Mouse (Mus musculus): ENCODE measurements around the gene Ebf1.

- TF ChIP-seq CTCF (IDR thresholded peaks at IDR 0.05; ENCODE audit: insufficient read depth, low read depth, low read length), result no peak
- TF ChIP-seq POLR2A (IDR thresholded peaks at IDR 0.05; ENCODE audit: insufficient read depth, low read depth, low read length), result no peak
Observed at GRCm38 (mm10) chr11:44804046-44804445, 186.9 kb downstream of the Ebf1 start.

Measured in olfactory bulb, adult 2 months (tissue).